Mouse (Mus musculus): Measurements from ENCODE around the gene Hs3st3b1.
A peak's percentile ranks its signal among the peaks of the same experiment; 100 is the strongest.

The Hs3st3b1 gene

DNA sequence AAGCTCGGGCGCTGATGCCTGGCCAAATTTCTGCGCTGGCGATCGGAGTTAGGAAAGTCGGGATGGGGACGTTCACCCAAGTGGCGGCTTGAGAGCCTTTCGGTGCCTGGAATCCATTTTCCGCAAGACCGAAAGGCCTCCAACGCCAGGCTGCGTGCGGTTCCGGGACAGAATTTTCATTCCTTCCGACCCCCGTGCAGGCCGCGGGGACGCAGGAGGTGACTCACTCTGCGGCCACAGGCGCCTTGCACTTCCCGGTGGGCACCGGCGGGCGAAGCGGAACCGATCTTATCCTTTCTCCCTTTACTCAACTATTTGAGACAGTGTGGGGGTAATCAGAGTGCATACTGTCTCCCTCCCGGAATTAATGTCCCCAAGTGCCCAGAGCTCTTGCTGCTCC lies 1.3 kb upstream of the Hs3st3b1 start:
- DNase-seq (ENCODE audit: low read depth, low spot score): no peak

DNA sequence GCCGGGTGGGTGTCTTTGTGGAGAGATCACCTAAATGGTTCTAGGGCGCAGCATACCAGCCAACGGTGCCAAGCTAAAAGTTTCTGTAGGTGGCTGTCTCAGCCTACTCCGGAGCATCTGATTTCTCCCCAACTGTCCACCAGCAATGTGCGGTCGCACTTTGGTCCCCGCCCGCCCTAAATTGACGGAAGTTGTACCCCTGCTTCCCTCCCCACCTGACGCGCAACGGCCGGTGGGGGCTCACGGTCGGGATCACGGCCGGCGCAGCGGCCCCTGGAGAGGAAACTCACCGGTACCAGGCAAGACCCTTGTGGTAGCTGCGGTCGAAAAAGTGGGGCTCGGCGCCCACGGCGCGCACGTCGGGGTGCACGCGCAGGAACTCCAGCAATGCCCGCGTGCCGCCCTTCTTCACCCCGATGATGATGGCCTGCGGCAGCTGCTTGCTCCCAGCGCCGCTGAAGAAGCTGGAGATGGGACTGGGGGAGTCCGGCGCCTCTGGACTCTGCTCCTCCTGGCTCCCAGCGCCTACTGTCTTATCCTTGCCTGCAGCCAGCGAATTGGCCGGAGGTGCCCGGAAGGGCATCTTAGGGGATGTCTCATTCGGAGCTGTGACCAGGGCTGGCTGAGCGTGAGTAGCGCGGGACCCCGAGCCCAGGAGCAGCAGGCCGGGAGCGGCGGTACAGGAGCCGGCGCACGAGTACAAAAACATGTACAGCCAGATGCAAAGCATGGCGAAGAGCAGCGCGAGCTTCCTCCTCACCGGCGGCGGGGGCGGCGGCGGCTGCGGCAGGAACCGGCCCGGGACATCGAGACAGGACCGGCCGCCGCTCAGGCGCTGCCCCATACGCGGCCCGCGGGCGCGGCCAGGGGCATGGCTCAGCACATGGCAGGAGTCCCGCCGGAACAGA lies 792 bp downstream of the Hs3st3b1 start:
- DNase-seq (ENCODE audit: low read depth, low spot score): peak; percentile 52

DNA sequence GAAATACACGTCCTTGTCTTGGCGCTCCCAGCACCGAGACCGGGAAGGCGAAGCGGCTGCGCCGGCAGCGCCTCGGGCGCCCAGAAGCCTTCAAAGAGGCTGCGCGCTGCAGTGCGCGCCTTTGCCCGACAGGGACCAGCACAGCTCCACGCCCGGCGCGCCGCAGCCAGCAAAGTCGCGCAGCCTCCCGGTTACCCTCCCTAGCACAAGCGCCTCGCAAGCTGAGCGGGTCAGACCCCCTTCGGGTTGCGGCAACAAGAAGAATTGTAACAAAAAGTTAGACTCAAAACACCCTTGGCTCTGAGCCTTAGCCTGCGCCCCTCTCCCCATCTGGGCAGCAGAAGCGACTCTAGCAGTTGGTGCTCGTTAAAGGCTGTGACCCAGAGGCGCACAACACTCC lies 1.6 kb downstream of the Hs3st3b1 start:
- DNase-seq (ENCODE audit: low read depth, low spot score): peak; percentile 90

DNA sequence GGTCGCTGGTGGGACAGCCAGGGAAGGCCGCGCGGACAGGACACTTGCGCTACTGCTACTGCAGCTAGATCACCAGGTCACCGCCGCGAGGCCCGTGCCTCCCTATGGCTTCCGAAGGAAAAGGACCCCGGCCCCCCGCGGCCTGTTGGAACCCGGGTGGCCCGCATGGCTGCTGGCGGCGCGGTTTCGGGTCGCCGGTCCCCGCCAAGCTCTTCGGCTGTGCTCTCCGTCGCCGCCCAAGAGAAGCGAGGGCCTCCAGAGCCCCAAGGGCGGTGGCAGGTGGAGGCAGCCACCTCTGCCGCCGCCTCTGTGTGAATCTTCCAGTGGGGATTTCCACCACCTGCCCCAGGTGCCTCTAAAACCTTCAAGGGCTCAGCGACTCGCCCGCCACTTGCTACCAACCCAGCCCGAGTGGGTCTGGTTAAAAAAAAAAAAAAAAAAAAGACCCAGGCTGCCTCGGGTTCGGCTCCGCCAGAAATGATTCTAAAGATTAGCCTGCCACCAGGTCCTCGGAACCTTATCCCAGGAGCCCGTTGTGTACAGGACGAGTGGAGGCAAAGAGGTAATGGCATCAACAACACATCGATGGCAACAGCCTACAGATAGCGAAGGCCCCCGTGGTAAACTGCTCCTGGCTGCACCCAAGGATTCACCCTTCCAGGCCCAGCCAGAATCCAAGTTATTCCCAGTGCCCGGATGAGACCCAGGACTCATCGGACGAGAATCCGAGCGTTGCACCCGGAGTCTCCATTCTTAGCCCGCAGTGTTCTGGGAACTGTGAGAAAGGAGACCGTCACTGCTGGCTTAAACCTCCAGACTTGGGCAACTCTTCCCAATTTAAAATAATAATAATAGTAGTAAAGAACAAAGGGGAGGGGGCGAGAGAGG lies 2.6 kb downstream of the Hs3st3b1 start:
- DNase-seq (ENCODE audit: low read depth, low spot score): peak; percentile 64

DNA sequence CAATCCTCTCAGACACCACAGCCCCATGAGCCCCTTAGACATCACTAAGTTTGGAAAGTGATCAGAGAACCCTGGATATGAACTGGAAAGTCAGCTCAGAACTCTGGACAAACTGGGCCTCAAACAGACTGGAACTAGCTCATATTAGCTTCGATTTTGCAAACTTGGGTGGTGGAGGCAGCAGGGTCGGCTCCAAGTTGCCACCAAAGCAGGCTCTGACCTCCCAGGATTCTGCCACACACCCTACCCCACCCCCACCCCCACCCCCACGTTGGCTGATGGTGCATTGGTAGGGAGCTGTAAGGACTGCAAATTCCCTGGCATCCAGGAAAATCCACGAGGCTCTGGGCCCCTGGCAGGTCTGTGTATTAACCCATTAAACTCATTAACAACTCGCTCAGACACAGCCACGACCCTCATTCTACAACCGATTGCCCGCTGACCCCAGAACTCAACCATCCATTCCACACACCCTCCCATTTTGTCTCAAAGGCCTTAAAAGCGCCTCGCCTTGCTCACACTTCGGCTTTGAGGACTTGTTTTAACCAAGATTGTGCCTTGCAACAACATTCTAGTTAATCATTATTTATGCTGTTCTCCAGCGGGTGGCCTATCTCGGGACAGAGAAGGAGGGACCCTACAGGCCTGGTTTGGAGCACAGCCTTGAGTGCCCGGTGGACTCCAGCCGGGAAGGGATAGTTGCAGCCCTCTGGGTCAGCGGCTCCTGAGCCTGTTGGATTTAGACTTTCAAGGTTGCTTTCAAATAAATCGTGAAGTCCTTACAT lies 3.6 kb downstream of the Hs3st3b1 start:
- DNase-seq (ENCODE audit: low read depth, low spot score): peak; percentile 14

DNA sequence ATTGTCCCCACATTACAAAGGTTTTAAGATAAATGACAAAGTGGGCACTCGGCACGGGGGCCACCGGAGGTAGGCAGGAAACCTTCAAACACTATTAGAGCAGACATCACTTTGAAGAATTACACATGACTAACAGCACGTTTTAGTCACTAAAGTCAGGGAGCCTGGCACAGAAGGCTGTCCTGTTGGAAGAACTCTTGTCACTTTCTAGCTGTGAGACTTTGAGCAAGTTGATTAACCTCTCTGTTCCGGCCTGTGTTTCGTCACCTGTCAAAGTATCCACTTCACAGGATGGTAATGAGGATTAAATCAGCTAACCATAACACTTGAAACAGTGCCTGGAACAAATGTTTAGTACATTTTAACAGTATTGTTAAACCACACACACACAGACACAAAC lies 4.5 kb downstream of the Hs3st3b1 start:
- no peak for DNase-seq (ENCODE audit: low read depth, low spot score)

DNA sequence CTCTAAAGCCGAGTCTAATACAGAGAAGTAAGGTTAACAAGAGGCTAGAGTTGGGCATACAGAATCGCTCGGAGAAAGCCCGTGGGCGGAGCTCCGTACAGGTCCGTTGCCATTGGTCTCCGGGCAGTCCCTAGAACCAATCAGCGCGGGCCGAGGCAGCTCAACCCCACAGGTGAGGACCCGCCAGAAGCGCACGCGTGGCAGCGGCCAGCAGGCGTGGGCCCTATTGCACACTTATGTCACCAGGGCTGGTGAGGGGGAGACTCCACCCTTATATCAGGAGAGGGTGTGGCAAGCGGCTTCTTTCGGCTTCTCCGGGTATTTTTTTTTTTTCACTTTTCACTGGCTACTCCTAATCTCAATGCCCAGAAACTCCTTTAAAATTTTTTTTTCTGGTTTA lies 7.7 kb downstream of the Hs3st3b1 start:
- peak; percentile 81 for DNase-seq (ENCODE audit: low read depth, low spot score)

DNA sequence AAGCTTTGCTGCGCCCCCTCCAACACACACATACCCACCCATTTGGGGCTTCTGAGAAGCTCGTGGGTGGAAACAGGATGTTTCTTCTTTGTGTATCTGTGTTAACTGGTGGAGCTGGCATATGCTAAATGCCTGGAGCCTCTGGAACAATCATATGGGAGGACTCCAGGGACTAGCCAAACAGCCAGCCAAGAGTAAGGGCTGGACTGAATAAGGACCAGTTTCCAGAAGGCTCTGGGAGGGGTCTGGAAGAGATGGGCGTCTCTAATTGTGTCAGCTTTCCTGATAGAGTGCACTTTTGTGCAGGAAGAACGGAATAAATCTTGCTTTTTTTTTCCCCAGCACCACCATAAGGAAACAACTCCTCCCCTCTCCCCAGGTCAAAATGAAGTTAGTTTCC lies 8.2 kb downstream of the Hs3st3b1 start:
- DNase-seq (ENCODE audit: low read depth, low spot score): no peak

DNA sequence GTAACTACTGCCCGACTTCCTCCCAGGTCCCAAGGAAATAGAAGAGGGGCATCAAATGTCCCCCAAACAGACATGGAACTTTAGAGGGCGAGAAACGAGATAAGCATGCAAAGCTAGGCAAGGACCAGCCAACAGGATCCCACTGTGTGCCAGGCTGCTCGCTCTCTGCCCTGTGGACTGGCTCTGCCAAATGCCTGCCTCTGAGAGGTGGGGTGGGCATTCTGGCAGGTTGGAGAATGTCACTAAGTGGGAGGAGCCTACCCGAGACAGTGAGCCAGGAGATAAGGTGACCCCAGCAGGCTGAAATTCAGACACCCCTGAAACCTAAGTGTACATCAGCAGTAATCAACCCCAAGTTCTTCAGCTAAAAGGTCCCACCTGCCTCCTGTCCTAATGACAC lies 11.1 kb downstream of the Hs3st3b1 start:
- no peak for DNase-seq (ENCODE audit: low read depth, low spot score)

DNA sequence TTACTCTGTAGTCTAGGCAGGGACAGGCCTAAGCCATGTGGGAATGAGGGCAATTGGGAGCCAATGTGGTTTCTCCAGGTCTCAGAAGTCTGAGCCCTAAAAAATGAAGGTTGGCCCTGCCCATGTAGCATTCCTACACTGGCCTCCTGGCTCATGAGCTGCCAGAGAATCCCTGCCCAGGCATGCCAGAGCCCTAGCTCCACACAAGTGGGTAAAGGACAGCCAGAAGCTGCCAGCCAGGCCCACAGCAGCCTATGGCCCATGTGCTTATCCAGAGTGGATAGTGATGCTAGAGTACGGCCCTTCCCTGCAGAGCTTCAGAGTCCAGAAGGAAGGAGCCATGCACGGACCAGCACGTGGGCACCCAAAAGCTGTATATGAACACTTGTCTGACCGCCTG lies 12.1 kb downstream of the Hs3st3b1 start:
- no peak for DNase-seq (ENCODE audit: low read depth, low spot score)

DNA sequence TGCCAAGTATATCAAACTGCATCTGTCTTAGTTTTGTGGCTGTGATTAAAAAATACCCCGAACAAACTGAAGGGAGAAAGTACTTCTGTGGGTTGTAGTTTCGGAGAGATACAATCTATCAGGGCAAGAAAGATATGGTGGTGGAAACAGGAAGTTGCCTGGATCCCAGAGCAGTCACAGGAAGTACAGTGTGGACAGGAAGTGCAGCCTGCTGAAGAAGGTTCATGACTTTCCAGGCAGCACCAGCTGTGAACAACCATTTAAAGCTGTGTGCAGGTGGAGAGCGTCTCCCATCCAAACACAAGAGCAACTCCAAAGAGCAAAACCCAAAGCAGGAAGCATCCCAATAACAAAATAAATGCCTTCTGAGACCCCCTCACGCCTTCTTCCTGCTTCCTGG lies 13.6 kb downstream of the Hs3st3b1 start:
- peak; percentile 44 for DNase-seq (ENCODE audit: low read depth, low spot score)

DNA sequence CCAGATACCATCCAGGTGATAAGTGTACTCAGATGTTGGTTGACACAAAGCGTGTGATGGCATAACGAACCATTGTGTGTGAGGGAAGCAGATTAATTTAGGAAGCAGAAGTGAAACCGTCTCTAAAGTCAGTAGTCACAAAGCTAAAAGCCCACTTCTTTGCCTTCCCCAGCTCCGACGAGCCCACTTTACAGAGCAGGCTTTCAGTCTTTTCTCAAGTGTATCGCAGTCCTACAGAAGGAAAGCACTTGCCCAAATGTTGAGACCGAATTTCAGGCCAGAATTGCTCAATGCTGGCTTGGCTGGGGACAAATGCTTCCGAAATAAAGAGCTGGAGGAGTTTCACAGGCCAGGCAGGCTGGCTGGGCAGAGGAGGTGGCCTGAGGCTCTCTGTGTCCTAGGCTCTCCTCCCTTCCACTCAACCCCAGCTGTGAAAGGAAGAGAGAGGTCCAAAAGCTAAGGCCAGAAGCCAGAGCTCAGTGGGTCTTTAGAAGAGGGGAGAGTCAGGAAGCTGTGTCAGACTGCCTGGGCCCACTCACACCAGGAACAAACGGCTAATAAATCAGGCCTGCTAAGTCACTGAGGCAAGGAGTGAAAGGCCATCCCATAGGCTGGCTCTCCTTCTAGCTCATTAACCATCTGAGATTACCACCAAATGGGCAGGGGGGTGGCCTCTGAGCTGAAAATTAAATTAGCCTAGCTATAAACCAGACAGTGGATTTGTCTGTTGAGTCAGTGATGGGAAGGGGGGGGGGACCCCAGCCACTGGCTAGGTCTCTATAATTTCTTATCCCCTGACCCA lies 15.3 kb downstream of the Hs3st3b1 start:
- DNase-seq (ENCODE audit: low read depth, low spot score): peak; percentile 83

DNA sequence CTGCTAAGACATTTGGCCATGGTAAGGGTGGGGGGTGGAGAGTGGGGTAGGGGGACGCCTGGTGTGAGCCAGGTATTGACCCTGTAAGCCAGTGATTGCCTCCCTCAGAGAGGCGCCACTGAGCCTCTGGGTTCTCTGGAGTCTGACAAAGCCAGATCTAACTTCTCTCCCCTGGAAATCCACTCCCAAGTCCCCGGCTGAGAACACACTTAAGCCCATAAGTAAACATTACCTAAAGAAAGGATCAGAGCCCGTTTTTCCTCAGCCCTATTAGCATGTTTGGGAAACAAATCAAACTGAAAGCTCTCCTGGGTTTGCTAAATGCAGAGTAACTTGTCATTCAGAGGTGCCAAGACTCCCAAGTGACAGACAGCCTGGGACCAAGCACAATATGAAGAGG lies 17.3 kb downstream of the Hs3st3b1 start:
- DNase-seq (ENCODE audit: low read depth, low spot score): no peak

DNA sequence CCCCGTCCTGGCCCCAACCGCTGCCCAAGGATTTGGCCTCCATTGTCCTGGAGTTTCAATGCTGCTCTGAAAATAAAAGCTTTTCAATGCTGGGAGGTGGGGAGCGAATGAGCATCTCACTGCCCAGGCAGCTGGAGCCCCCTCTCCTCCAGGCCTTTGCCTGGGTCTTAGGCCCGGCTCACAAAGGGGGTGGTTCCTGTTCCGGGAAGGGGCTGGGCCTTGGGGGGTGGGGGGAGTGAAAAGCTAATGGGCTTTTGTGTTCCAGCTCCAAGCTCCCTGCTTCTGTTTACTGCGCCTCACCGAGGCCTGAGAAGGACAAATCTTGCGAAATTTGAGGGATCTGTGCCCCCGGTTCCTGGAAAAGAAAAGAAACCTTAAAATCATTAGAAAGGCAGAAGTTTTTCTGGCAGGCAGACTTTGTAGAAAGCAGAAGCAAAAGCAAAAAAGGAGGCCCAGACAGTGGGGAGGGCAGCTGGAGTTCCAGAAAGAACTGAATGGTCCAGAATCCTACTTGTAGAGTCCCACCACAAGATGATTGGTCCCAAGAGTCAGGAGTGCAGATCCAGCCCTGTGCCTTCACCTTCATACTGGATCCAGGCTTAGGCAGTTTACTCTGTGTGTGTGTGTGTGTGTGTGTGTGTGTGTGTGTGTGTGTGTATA lies 23.5 kb downstream of the Hs3st3b1 start:
- no peak for DNase-seq (ENCODE audit: low read depth, low spot score)

DNA sequence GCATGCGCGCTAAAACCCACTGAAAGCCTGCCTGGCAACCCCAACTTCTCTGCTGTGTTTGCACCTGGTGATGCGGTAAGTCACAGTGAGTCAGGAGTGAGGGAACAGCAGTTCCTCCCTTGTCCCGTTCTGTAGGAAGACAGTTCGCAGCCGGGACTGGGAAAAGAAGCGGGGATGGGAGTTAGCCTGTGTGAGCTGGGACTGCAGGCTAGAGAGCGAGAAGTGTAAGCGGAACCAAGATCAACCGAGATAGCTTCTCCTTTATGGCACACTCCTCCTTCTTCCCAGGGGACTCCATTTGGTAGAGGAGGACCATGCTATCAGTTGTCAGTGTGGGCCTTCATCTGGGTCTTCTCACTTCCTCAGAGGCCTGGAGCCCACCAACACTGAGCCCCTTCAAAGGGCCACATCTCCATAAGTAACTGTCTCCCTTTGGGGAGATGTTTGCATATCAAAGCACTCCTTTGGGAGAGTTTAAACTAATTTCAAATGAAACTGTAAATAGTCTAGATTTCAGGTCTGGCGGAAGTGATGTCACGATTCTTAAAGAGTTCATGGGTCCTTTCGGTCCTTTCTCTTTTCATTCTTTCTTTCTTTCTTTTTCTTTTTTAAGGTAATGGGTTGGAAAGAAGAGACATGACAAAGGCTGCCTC lies 24.1 kb downstream of the Hs3st3b1 start:
- no peak for DNase-seq (ENCODE audit: low read depth, low spot score)

DNA sequence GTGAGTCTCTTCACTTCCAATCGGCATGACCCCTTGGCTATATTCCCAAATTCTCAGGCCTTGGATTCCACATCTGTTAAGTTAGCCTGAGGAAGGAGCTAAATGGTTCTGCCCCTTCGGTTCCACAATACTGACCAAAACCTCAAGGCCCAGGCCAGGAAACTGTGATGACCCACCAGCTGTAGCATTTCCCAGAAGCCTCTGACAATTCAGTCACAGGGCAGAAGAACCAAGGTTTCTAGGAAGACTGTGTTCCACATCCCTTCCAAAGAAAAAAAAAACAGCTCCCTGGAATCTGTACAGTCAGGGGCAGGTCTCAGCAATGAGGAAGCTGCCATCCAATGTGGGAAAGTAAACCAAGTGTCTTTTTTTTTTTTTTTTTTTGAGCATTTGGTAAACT lies 25.1 kb downstream of the Hs3st3b1 start:
- DNase-seq (ENCODE audit: low read depth, low spot score): no peak

DNA sequence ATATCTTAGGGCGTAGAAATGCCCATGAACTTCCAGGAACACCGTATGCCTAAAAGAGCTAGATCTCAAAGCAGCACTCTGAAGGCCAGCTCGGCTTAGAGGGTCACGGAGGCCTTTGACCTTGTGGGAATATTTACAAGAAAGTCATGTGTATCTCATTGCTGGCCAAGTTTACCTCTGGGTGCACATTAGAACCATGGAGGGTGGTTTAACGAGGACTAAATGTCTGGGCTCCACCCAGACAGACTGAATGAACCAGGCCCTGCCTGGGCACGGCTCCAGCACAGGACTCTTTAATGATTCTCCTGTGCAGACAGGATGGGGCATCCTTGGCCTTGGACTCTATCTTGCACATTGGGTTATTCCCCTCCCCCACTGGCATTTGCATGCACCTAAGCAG lies 27.9 kb downstream of the Hs3st3b1 start:
- no peak for DNase-seq (ENCODE audit: low read depth, low spot score)

DNA sequence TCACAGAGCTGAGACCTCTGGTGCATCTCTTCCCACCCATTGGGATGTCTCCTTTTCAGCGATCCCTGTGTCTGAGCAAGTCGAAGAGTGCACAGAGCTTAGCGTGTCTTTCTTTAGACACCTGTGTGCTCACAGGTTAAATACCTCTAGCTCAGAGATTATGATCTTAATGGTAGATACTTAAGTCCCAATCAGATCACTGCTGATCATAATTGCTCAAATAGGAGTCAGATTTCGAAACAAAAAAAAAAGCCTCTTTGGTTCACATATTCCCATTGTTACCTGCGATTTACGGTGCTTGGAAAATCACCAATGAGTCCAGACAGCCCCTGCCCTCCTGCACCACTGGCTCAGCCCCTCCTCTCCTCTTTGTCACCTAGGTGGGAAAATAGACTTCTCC lies 28.5 kb downstream of the Hs3st3b1 start:
- DNase-seq (ENCODE audit: low read depth, low spot score): no peak

DNA sequence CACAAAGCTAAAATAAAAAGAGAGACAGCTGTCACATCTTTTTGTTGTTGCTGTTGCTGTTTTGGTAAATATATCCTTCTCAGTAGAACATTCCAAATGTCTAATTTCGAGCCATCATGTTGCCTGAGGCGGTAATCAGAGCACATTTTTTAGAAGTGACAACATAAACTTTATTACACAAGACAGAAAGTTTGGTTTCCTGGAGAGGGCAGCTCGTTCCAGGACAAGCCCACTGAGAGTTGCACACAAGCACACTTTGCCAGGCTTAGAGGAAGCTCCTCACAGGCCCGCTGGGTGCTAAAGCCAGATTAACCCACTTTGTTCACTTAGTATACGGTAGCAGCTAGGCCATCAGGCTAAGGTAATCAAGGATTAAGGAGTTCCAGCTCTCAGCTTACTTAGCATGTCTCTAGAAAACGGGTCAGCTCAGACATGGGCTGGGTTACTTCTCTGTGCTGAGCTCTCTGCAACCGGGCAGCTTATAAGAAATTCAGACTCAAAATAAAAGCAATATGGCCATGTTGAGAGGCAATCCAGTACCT lies 30.5 kb downstream of the Hs3st3b1 start:
- DNase-seq (ENCODE audit: low read depth, low spot score): no peak

DNA sequence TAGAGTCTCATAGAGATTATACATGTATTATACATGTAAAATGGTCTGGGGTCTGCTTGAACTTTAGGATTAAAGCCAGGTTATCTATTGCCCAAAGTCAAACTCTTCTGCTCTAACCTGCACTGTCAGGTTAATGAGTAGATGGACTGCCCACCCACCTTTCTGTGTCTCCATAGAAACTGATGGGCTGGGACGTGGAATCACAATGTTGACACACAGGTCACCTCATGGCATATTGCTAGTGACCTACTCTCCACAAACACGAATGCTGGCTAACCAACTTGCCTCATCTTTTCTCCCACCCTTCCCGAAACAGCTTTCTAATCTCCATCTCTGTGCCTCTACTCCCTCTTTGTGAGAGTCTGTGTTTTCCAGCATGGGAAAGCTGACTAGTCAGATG lies 38.7 kb downstream of the Hs3st3b1 start:
- no peak for DNase-seq (ENCODE audit: low read depth, low spot score)
